Mouse (Mus musculus): ENCODE measurements at regions not wholly inside any gene's neighbourhood (a gene's known extent, or its start where the extent isn't known, plus 50 kb on each side); places are given as distances from the start of the nearest gene placed in this dataset.

GRCm38 (mm10) chr8:127885831-127886230 lies 472.6 kb upstream of the Nrp1 start:
- Histone ChIP-seq H3K4me1 (ENCODE audit: control insufficient read depth, insufficient read depth, insufficient read length) (no peaks in the 10 kb centered on the region), H3K36me3 (ENCODE audit: control insufficient read depth, insufficient read depth, low read length) (no peaks in the 10 kb centered on the region), H3K27me3 (ENCODE audit: control insufficient read depth, insufficient read depth, low read length) (0 out of 2 replicates have a peak, but pooled peaks cover 1% of the 10 kb centered on the region), H3K4me3 (ENCODE audit: extremely low read depth, insufficient read depth, insufficient read length) (no peak overlapping the region), H3K27ac (ENCODE audit: insufficient read depth, low read length) (no peak overlapping the region)
- WGBS, result 27% methylated on average over 3 of the region's 3 CpGs
- DNase-seq (ENCODE audit: low read depth in 1 of 2, low spot score in 2 of 2), result no peak
- TF ChIP-seq CTCF (IDR thresholded peaks at IDR 0.05; ENCODE audit: extremely low read depth, insufficient read depth, insufficient read length, insufficient replicate concordance), result no peak
- TF ChIP-seq POLR2A (IDR thresholded peaks at IDR 0.05; ENCODE audit: low read depth, low read length), result no peak

GRCm38 (mm10) chr8:127890729-127891128 lies 467.7 kb upstream of the Nrp1 start:
- no peak overlapping the region for H3K27ac ChIP-seq (ENCODE audit: insufficient read depth, low read length)
- TF ChIP-seq POLR2A (IDR thresholded peaks at IDR 0.05; ENCODE audit: low read depth, low read length) (no peak), CTCF (IDR thresholded peaks at IDR 0.05; ENCODE audit: extremely low read depth, insufficient read depth, insufficient read length, insufficient replicate concordance) (no peak)
- H3K4me1 ChIP-seq (ENCODE audit: control insufficient read depth, insufficient read depth, insufficient read length), result no peaks in the 10 kb centered on the region
- DNase-seq (ENCODE audit: low read depth in 1 of 2, low spot score in 2 of 2), result no peak
- 88% methylated on average over 6 of the region's 6 CpGs for WGBS
- no peak overlapping the region for H3K4me3 ChIP-seq (ENCODE audit: extremely low read depth, insufficient read depth, insufficient read length)
- H3K36me3 ChIP-seq (ENCODE audit: control insufficient read depth, insufficient read depth, low read length), result no peaks in the 10 kb centered on the region
- H3K27me3 ChIP-seq (ENCODE audit: control insufficient read depth, insufficient read depth, low read length), result no peaks in the 10 kb centered on the region

GRCm38 (mm10) chr8:127894284-127894683 lies 464.1 kb upstream of the Nrp1 start:
- Histone ChIP-seq H3K36me3 (ENCODE audit: control insufficient read depth, insufficient read depth, low read length) (no peaks in the 10 kb centered on the region), H3K4me3 (ENCODE audit: extremely low read depth, insufficient read depth, insufficient read length) (no peak overlapping the region), H3K27ac (ENCODE audit: insufficient read depth, low read length) (no peak overlapping the region), H3K4me1 (ENCODE audit: control insufficient read depth, insufficient read depth, insufficient read length) (no peaks in the 10 kb centered on the region), H3K27me3 (ENCODE audit: control insufficient read depth, insufficient read depth, low read length) (no peaks in the 10 kb centered on the region)
- DNase-seq (ENCODE audit: low read depth in 1 of 2, low spot score in 2 of 2), result no peak
- TF ChIP-seq CTCF (IDR thresholded peaks at IDR 0.05; ENCODE audit: extremely low read depth, insufficient read depth, insufficient read length, insufficient replicate concordance) (no peak), POLR2A (IDR thresholded peaks at IDR 0.05; ENCODE audit: low read depth, low read length) (no peak)

- H3K27me3 ChIP-seq (ENCODE audit: control insufficient read depth, insufficient read depth, low read length), result no peaks in the 10 kb centered on the region
- DNase-seq (ENCODE audit: low read depth in 1 of 2, low spot score in 2 of 2), result no peak
- TF ChIP-seq POLR2A (IDR thresholded peaks at IDR 0.05; ENCODE audit: low read depth, low read length), result no peak
- no peak for TF ChIP-seq CTCF (IDR thresholded peaks at IDR 0.05; ENCODE audit: extremely low read depth, insufficient read depth, insufficient read length, insufficient replicate concordance)
- no peaks in the 10 kb centered on the region for H3K36me3 ChIP-seq (ENCODE audit: control insufficient read depth, insufficient read depth, low read length)
- WGBS, result 94% methylated on average over 5 of the region's 5 CpGs
- H3K4me1 ChIP-seq (ENCODE audit: control insufficient read depth, insufficient read depth, insufficient read length), result no peaks in the 10 kb centered on the region
- no peak overlapping the region for H3K27ac ChIP-seq (ENCODE audit: insufficient read depth, low read length)
- no peak overlapping the region for H3K4me3 ChIP-seq (ENCODE audit: extremely low read depth, insufficient read depth, insufficient read length)
Observed at GRCm38 (mm10) chr8:127908436-127908835, 450.0 kb upstream of the Nrp1 start.

- H3K27me3 ChIP-seq (ENCODE audit: control insufficient read depth, insufficient read depth, low read length), result no peaks in the 10 kb centered on the region
- 52% methylated on average over 2 of the region's 2 CpGs for WGBS
- no peaks in the 10 kb centered on the region for H3K36me3 ChIP-seq (ENCODE audit: control insufficient read depth, insufficient read depth, low read length)
- H3K4me1 ChIP-seq (ENCODE audit: control insufficient read depth, insufficient read depth, insufficient read length), result no peaks in the 10 kb centered on the region
- TF ChIP-seq CTCF (IDR thresholded peaks at IDR 0.05; ENCODE audit: extremely low read depth, insufficient read depth, insufficient read length, insufficient replicate concordance) (no peak), POLR2A (IDR thresholded peaks at IDR 0.05; ENCODE audit: low read depth, low read length) (no peak)
- DNase-seq (ENCODE audit: low read depth in 1 of 2, low spot score in 2 of 2), result no peak
- no peak overlapping the region for H3K4me3 ChIP-seq (ENCODE audit: extremely low read depth, insufficient read depth, insufficient read length)
- H3K27ac ChIP-seq (ENCODE audit: insufficient read depth, low read length), result no peak overlapping the region
Observed at GRCm38 (mm10) chr8:127909580-127909979, 448.8 kb upstream of the Nrp1 start.

- Histone ChIP-seq H3K4me1 (ENCODE audit: control insufficient read depth, insufficient read depth, insufficient read length) (no peaks in the 10 kb centered on the region), H3K27me3 (ENCODE audit: control insufficient read depth, insufficient read depth, low read length) (no peaks in the 10 kb centered on the region), H3K36me3 (ENCODE audit: control insufficient read depth, insufficient read depth, low read length) (no peaks in the 10 kb centered on the region), H3K27ac (ENCODE audit: insufficient read depth, low read length) (no peak overlapping the region), H3K4me3 (ENCODE audit: extremely low read depth, insufficient read depth, insufficient read length) (no peak overlapping the region)
- 54% methylated on average over 3 of the region's 3 CpGs for WGBS
- TF ChIP-seq POLR2A (IDR thresholded peaks at IDR 0.05; ENCODE audit: low read depth, low read length) (no peak), CTCF (IDR thresholded peaks at IDR 0.05; ENCODE audit: extremely low read depth, insufficient read depth, insufficient read length, insufficient replicate concordance) (no peak)
- no peak for DNase-seq (ENCODE audit: low read depth in 1 of 2, low spot score in 2 of 2)
Observed at GRCm38 (mm10) chr8:127914086-127914485, 444.3 kb upstream of the Nrp1 start.

GRCm38 (mm10) chr8:127914914-127915313 lies 443.5 kb upstream of the Nrp1 start:
- Histone ChIP-seq H3K4me3 (ENCODE audit: extremely low read depth, insufficient read depth, insufficient read length) (no peak overlapping the region), H3K27ac (ENCODE audit: insufficient read depth, low read length) (no peak overlapping the region), H3K4me1 (ENCODE audit: control insufficient read depth, insufficient read depth, insufficient read length) (no peaks in the 10 kb centered on the region), H3K36me3 (ENCODE audit: control insufficient read depth, insufficient read depth, low read length) (no peaks in the 10 kb centered on the region), H3K27me3 (ENCODE audit: control insufficient read depth, insufficient read depth, low read length) (no peaks in the 10 kb centered on the region)
- no peak for DNase-seq (ENCODE audit: low read depth in 1 of 2, low spot score in 2 of 2)
- TF ChIP-seq CTCF (IDR thresholded peaks at IDR 0.05; ENCODE audit: extremely low read depth, insufficient read depth, insufficient read length, insufficient replicate concordance), result no peak
- TF ChIP-seq POLR2A (IDR thresholded peaks at IDR 0.05; ENCODE audit: low read depth, low read length), result no peak
- 87% methylated on average over 2 of the region's 2 CpGs for WGBS
